Mouse (Mus musculus) forebrain, postnatal 0 days (tissue): ENCODE results near the gene Maml2. TPM values are rescaled to one million over a fixed set of nuclear protein-coding genes. Genes with fewer than 3 reads are reported as not detected.

Source experiments
- ATAC-seq: fragments of 200-750 bp; cut with Nextera tagmentation; 2 replicates; pipeline ENCODE4 v1.8.0; 2017; ENCODE audit warnings: mild to moderate bottlenecking, moderate library complexity
- DNase-seq: peaks from one replicate; pipeline ENCODE4 v3.0.0-alpha.2; 2015
- H3K27ac ChIP-seq: fragments of 300-500 bp; sonication (generic); 2 replicates; pipeline ENCODE4 v1.5.1; 2014; ENCODE audit warnings: low read depth, mild to moderate bottlenecking, antibody characterized with exemption, low read length, moderate library complexity, mixed read lengths
- H3K27me3 ChIP-seq: fragments of 300-500 bp; sonication (generic); 2 replicates; pipeline ENCODE4 v1.6.1; 2014; ENCODE audit warnings: mild to moderate bottlenecking, low read length, mixed read lengths; ENCODE audit not compliant: insufficient read depth
- H3K36me3 ChIP-seq: fragments of 300-500 bp; sonication (generic); 2 replicates; pipeline ENCODE4 v1.6.1; 2014; ENCODE audit warnings: mild to moderate bottlenecking, moderate library complexity; ENCODE audit not compliant: insufficient read depth
- H3K4me1 ChIP-seq: fragments of 300-500 bp; sonication (generic); 2 replicates; pipeline ENCODE4 v1.6.1; 2014; ENCODE audit warnings: antibody characterized with exemption; ENCODE audit not compliant: insufficient read depth
- H3K4me2 ChIP-seq: fragments of 300-500 bp; sonication (generic); 2 replicates; pipeline ENCODE4 v1.6.1; 2014; ENCODE audit warnings: low read depth, mild to moderate bottlenecking, moderate library complexity
- H3K4me3 ChIP-seq: fragments of 300-500 bp; sonication (generic); 2 replicates; pipeline ENCODE4 v1.5.1; 2014; ENCODE audit warnings: low read depth, low read length, mixed read lengths
- H3K9ac ChIP-seq: fragments of 300-500 bp; sonication (generic); 2 replicates; pipeline ENCODE4 v1.6.1; 2014; ENCODE audit warnings: mild to moderate bottlenecking
- H3K9me3 ChIP-seq: fragments of 300-500 bp; sonication (generic); 2 replicates; pipeline ENCODE4 v1.6.1; 2016; ENCODE audit warnings: low read length
- CTCF ChIP-seq: sonication (generic); IDR thresholded peaks from 2 replicates; pipeline ENCODE4 v1.5.1; 2016; ENCODE audit warnings: antibody characterized with exemption, control low read depth, low read depth
- WGBS: fragments of 180-500 bp; shearing (Covaris S2); extraction: QIAGEN DNeasy Blood & Tissue Kit; methylation state at CpG from one replicate; pipeline ENCODE4 v1.1.7; 2014; 5-methylcytosine and 5-hydroxymethylcytosine counted together
- polyA plus RNA-seq: library from polyadenylated mRNA; unstranded; fragments of >200 nt; fragmentation: Nextera tagmentation; extraction: Ambion mirVana; gene quantifications from 2 replicates; pipeline ENCODE4 v1.2.1, GENCODE M21; 2015
- total RNA-seq: library from RNA; depleted of rRNA; stranded (reverse); fragments of >200 nt; gene quantifications from 2 replicates; pipeline ENCODE4 v1.2.3, GENCODE M21; 2014

Maml2 gene
- total and polyA plus RNA-seq, 2 experiments from 2014 or later = 6.4 to 9.5 TPM

DNA sequence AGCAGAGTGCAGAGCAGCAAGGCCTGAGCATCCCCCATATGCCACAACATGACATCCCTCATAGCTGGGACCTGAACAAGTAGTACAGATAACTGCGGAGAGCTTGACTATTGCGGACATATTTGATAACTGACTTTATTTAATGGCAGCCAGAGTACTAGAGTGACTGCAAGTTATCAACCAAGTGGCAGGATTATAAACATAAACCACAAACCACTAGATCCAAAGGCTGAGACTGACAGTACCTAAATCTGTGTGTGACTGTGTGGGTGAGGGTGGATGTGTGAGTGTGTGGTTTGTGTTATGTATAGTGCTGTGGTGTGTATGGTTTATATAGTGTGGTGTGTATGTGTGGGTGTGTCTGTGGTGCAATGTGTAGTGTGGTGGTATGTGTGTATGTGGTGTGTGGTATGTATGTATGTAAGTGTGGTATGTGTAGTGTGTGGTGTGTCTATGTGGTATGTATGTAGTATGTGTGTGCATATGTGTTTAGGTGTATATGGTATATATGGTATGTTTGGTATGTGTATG is 220.7 kb downstream of the Maml2 start:
- Histone ChIP-seq H3K4me1 (no peaks in the 10 kb centered on the region), H3K27me3 (no peaks in the 10 kb centered on the region), H3K4me3 (no peak overlapping the region), H3K9ac (no peak overlapping the region), H3K9me3 (no peaks in the 10 kb centered on the region), H3K27ac (no peak overlapping the region), H3K36me3 (no peaks in the 10 kb centered on the region), H3K4me2 (no peak overlapping the region)
- no peak for DNase-seq
- WGBS = 98% methylated on average over 2 of the region's 2 CpGs
- TF ChIP-seq CTCF = no peak
- no peak for ATAC-seq

- no peaks in the 10 kb centered on the region for H3K27me3 ChIP-seq
- DNase-seq (no peak), ATAC-seq (no peak)
- H3K9ac ChIP-seq = no peak overlapping the region
- H3K9me3 ChIP-seq = no peaks in the 10 kb centered on the region
- H3K27ac ChIP-seq = no peak overlapping the region
- WGBS = 49% methylated on average over 9 of the region's 9 CpGs
- no peak for TF ChIP-seq CTCF
- H3K4me3 ChIP-seq = no peak overlapping the region
- H3K4me1 ChIP-seq = no peaks in the 10 kb centered on the region
- no peaks in the 10 kb centered on the region for H3K36me3 ChIP-seq
- H3K4me2 ChIP-seq = no peak overlapping the region
Measured at GRCm38 (mm10) chr9:13522061-13522820, 224.5 kb downstream of the Maml2 start.

DNA sequence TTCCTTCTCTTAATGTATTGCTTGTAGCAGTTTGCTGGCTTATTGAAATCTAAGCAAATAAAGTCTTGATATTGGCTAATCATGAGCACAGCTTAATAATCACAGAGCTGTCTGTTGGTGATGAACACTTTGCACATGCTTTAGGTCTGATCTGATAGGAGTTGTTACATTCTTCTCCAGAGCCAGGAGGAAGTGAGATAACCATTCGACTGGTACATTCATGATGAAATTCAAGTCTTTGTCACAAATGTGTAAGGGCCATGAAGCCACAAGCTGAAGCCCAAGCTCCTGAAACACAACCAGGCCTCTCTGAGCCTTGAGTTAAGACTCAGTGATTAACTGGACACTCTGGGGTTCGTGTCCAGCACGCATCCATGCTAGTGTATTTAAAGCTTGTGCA is 225.3 kb downstream of the Maml2 start:
- no peak overlapping the region for H3K9ac ChIP-seq
- WGBS = 90% methylated on average over 3 of the region's 3 CpGs
- ATAC-seq (no peak), DNase-seq (no peak)
- no peaks in the 10 kb centered on the region for H3K9me3 ChIP-seq
- H3K4me1 ChIP-seq = no peaks in the 10 kb centered on the region
- H3K36me3 ChIP-seq = no peaks in the 10 kb centered on the region
- H3K27me3 ChIP-seq = no peaks in the 10 kb centered on the region
- no peak for TF ChIP-seq CTCF
- no peak overlapping the region for H3K27ac ChIP-seq
- H3K4me3 ChIP-seq = no peak overlapping the region
- H3K4me2 ChIP-seq = no peak overlapping the region

DNA sequence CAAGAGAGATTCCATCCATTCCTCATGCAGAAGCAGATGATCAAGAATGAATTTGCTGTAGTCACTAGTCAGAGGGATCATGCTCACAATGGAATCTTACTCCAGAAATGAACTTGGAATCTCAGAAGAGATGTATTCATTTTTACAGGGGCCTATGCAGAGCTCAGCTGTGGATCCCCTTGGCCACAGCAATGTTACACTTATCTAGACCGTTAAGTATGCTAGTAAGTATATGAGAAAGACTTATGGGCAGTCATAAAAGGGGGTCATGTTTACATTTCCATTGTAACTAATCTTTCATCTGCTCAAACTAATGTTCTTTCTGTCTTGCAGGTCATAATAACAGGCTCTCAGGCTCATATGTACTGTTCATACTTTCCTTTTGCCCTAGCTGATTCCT is 227.3 kb downstream of the Maml2 start:
- Histone ChIP-seq H3K4me2 (no peak overlapping the region), H3K4me3 (no peak overlapping the region), H3K9ac (no peak overlapping the region), H3K36me3 (no peaks in the 10 kb centered on the region), H3K9me3 (no peaks in the 10 kb centered on the region), H3K27me3 (no peaks in the 10 kb centered on the region), H3K4me1 (no peaks in the 10 kb centered on the region), H3K27ac (no peak overlapping the region)
- 50% methylated on average over 1 of the region's 1 CpGs for WGBS
- ATAC-seq = no peak
- no peak for TF ChIP-seq CTCF
- no peak for DNase-seq

DNA sequence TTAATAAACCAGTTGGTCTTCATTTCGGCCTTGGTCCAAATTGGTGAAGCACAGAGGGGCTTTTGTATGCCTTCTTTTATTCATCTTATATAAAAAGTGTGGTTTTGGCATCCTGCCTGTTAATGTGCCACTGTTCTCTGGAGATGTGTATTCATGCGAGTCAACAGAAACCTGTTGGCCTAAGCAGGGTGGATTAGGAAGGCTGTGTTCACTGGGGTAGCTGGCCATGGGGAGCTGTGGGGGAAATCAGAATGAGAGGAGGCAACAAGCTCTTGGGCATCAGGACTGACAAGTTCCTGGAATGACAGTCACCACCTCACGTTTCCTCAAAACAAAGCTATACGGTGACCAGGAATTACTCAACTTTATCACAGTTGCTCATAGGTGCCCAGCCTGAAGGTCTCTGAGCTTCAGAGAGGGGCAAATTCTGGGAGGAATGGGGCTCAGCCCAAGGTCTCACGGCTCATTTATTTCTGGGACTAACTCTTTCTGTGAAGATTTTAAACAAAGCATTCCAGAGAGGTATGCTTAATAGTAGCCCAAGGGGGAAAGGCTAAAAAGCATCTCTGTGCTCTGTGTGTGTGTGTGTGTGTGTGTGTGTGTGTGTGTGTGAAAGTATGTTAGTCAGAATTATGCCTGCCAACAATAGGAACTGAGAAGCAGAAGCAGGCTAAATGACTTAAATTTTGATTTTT is 228.0 kb downstream of the Maml2 start:
- Histone ChIP-seq H3K36me3 (no peaks in the 10 kb centered on the region), H3K9me3 (no peaks in the 10 kb centered on the region), H3K9ac (no peak overlapping the region), H3K27ac (no peak overlapping the region), H3K27me3 (no peaks in the 10 kb centered on the region), H3K4me3 (no peak overlapping the region), H3K4me1 (no peaks in the 10 kb centered on the region), H3K4me2 (no peak overlapping the region)
- no peak for ATAC-seq
- no peak for DNase-seq
- no peak for TF ChIP-seq CTCF
- 20% methylated on average over 5 of the region's 5 CpGs for WGBS

DNA sequence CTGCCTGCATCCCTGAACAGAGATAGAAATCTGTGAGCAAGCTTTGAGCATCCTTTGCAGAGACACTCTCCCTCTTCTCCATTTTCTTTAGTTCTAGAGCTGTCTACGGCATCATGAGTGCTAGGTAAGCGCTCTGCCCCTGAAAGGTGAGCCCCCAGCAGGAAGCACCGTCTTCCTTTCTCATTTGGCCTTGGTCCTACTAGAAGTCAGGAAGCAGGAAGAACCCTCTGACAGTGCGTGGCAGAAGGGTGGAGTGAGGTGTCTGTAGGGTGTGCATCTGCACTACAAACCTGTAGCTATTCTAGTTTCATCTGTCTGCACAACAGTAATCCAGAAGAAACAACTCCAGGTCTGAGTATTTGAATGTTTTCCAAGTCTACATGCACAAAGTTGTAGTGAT is 232.8 kb downstream of the Maml2 start:
- DNase-seq (no peak), ATAC-seq (no peak)
- 84% methylated on average over 4 of the region's 4 CpGs for WGBS
- Histone ChIP-seq H3K36me3 (no peaks in the 10 kb centered on the region), H3K4me2 (no peak overlapping the region), H3K27me3 (no peaks in the 10 kb centered on the region), H3K27ac (no peak overlapping the region), H3K4me1 (no peaks in the 10 kb centered on the region), H3K4me3 (no peak overlapping the region), H3K9ac (no peak overlapping the region), H3K9me3 (no peaks in the 10 kb centered on the region)
- TF ChIP-seq CTCF = no peak

- TF ChIP-seq CTCF = no peak
- H3K36me3 ChIP-seq = no peaks in the 10 kb centered on the region
- ATAC-seq (no peak), DNase-seq (no peak)
- no peak overlapping the region for H3K4me3 ChIP-seq
- no peaks in the 10 kb centered on the region for H3K27me3 ChIP-seq
- H3K9me3 ChIP-seq = no peaks in the 10 kb centered on the region
- H3K4me2 ChIP-seq = no peak overlapping the region
- H3K9ac ChIP-seq = no peak overlapping the region
- no peak overlapping the region for H3K27ac ChIP-seq
- H3K4me1 ChIP-seq = no peaks in the 10 kb centered on the region
- 77% methylated on average over 11 of the region's 11 CpGs for WGBS
Measured at GRCm38 (mm10) chr9:13533076-13533707, 235.4 kb downstream of the Maml2 start.
